Mouse (Mus musculus) midbrain, embryonic 16.5 days (tissue): ENCODE measurements around the gene Arf3. TPM values are rescaled to one million over a fixed set of nuclear protein-coding genes. Genes with fewer than 3 reads are reported as not detected.
"Not testable (repeated sequence)": the region's sequence is repeated elsewhere in the genome, so short reads cannot be mapped to it uniquely, and the experiment has no call there.

ENCODE experiments used
- ATAC-seq: fragments of 200-750 bp; cut with Nextera tagmentation; 2 replicates; pipeline ENCODE4 v1.8.0; 2017; ENCODE audit warnings: moderate TSS enrichment
- H3K27ac ChIP-seq: fragments of 300-500 bp; sonication (generic); 2 replicates; pipeline ENCODE4 v1.5.1; 2014; ENCODE audit warnings: mild to moderate bottlenecking, low read length, mixed read lengths
- H3K27me3 ChIP-seq: fragments of 300-500 bp; sonication (generic); 2 replicates; pipeline ENCODE4 v1.6.1; 2014; ENCODE audit warnings: low read depth, low read length, mixed read lengths; ENCODE audit not compliant: control insufficient read depth, insufficient read depth
- H3K36me3 ChIP-seq: fragments of 300-500 bp; sonication (generic); 2 replicates; pipeline ENCODE4 v1.6.1; 2014; ENCODE audit warnings: mild to moderate bottlenecking, low read length, moderate library complexity, mixed read lengths; ENCODE audit not compliant: control insufficient read depth, insufficient read depth
- H3K4me1 ChIP-seq: fragments of 300-500 bp; sonication (generic); 2 replicates; pipeline ENCODE4 v1.6.1; 2014; ENCODE audit warnings: mild to moderate bottlenecking, low read length, mixed read lengths; ENCODE audit not compliant: control insufficient read depth, insufficient read depth
- H3K4me2 ChIP-seq: fragments of 300-500 bp; sonication (generic); 2 replicates; pipeline ENCODE4 v1.6.1; 2014; ENCODE audit warnings: mild to moderate bottlenecking, low read length, mixed read lengths
- H3K4me3 ChIP-seq: fragments of 300-500 bp; sonication (generic); 2 replicates; pipeline ENCODE4 v1.5.1; 2014; ENCODE audit warnings: low read depth, mild to moderate bottlenecking, low read length, moderate library complexity, mixed read lengths
- H3K9ac ChIP-seq: fragments of 300-500 bp; sonication (generic); 2 replicates; pipeline ENCODE4 v1.6.1; 2014; ENCODE audit warnings: low read depth, low read length, mixed read lengths
- H3K9me3 ChIP-seq: fragments of 300-500 bp; sonication (generic); replicated peaks from 2 replicates; pipeline ENCODE4 v1.6.1; 2014; ENCODE audit warnings: mild to moderate bottlenecking, low read length, mixed read lengths; ENCODE audit not compliant: control insufficient read depth, poor library complexity, severe bottlenecking
- WGBS: fragments of 180-500 bp; shearing (Covaris S2); extraction: QIAGEN DNeasy Blood & Tissue Kit; methylation state at CpG from one replicate; pipeline ENCODE4 v1.1.7; 2014; 5-methylcytosine and 5-hydroxymethylcytosine counted together
- polyA plus RNA-seq: library from polyadenylated mRNA; unstranded; fragments of >200 nt; fragmentation: Nextera tagmentation; extraction: Ambion mirVana; gene quantifications from 2 replicates; pipeline ENCODE4 v1.2.1, GENCODE M21; 2015

Arf3 gene
- polyA plus RNA-seq, 1 experiment from 2014 or later, result 102 TPM

DNA sequence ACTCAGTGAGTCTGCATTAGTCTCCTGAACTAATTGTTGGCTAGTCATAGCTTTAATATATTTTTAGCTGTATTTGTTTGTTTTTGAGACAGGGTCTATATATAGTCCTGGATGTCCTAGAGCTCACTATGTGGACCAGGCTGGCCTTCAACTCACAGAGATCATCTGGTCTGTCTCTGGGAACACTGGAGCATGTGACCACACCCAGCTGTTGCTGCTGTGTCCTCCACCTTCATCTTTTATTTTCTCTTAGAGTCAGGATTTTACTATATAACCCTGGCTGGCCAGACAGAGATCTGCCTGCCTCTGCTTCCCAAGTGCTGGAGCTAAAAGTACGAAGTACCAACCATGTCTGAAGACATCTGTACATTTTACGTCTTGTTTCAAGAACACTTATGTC is 13.9 kb downstream of the Arf3 start:
- Histone ChIP-seq H3K4me2 (no peak overlapping the region), H3K9ac (no peak overlapping the region), H3K4me1 (no peaks in the 10 kb centered on the region; the same call in 1 of the 2 replicates), H3K27me3 (no peaks in the 10 kb centered on the region), H3K36me3 (no peaks in the 10 kb centered on the region), H3K27ac (no peak overlapping the region), H3K9me3 (no peaks in the 10 kb centered on the region), H3K4me3 (no peak overlapping the region)
- no peak for ATAC-seq
- WGBS, result 95% methylated on average over 2 of the region's 2 CpGs

DNA sequence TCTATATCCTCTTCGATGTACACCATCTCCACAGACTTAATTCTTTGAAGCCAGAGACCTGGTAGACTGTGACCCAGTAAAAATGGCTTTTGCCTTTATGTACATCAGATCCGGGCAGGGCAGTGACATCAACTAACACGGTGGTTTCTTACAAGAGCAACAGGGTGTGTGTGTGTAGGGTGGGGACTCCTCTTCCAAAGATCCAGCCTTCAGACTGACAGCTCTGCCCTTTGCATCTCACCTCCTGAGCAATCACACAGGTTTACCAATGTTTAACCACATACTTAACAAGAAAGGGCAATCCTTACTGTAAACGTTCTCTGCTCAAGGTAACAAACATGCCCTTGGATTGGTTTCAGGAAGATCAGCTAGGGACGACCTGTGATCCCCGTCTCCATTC is 15.7 kb downstream of the Arf3 start:
- H3K4me1 ChIP-seq, result no peaks in the 10 kb centered on the region
- no peak overlapping the region for H3K27ac ChIP-seq
- 88% methylated on average over 6 of the region's 6 CpGs for WGBS
- H3K4me2 ChIP-seq, result no peak overlapping the region
- H3K36me3 ChIP-seq, result peaks cover 2% of the 10 kb centered on the region; the same call in 1 of the 2 replicates
- H3K9ac ChIP-seq, result no peak overlapping the region
- H3K9me3 ChIP-seq, result no peaks in the 10 kb centered on the region
- H3K27me3 ChIP-seq, result no peaks in the 10 kb centered on the region
- H3K4me3 ChIP-seq, result no peak overlapping the region
- ATAC-seq, result no peak

DNA sequence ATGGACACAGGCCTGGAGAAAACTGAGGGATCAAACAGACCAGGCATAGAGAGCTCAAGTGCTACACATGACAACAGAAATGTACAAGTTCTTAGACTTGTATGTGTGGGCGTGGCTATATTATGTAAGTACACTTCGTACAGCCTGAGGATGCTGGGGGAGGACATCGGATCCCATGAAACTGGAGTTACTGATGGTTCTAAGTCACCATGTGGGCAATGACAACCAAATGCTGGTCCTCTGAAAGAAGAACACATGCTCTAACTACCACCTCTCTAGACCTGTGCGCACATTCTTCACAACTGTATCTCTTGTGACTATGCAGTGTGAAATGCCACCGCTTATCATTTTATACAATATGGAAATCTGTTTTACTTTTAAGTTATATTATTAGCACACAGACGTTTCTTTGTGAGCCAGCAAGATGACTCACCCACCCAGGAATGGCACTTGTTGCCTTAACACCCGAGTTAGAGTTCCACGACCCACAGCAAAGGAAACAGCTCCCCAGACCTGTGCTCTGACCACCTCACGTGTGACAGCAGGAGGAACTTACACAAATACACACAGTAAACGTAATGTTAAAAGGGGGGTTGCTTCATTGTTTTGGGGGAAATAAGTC is 16.6 kb downstream of the Arf3 start:
- 89% methylated on average over 10 of the region's 10 CpGs for whole genome bisulfite sequencing
- no peak for ATAC-seq
- Histone ChIP-seq H3K4me2 (no peak overlapping the region), H3K9me3 (no peaks in the 10 kb centered on the region), H3K27me3 (no peaks in the 10 kb centered on the region), H3K4me1 (no peaks in the 10 kb centered on the region), H3K4me3 (no peak overlapping the region), H3K27ac (no peak overlapping the region), H3K9ac (no peak overlapping the region), H3K36me3 (peaks cover 3% of the 10 kb centered on the region; the same call in 1 of the 2 replicates)

- not testable (repeated sequence) for H3K9ac ChIP-seq, H3K4me2 ChIP-seq, ATAC-seq, H3K27me3 ChIP-seq, H3K4me3 ChIP-seq, H3K4me1 ChIP-seq, H3K27ac ChIP-seq, H3K9me3 ChIP-seq
- WGBS, result 96% methylated on average over 3 of the region's 3 CpGs
- H3K36me3 ChIP-seq, result peaks cover 24% of the 10 kb centered on the region
Observed at GRCm38 (mm10) chr15:98743863-98744262, 19.2 kb downstream of the Arf3 start.

DNA sequence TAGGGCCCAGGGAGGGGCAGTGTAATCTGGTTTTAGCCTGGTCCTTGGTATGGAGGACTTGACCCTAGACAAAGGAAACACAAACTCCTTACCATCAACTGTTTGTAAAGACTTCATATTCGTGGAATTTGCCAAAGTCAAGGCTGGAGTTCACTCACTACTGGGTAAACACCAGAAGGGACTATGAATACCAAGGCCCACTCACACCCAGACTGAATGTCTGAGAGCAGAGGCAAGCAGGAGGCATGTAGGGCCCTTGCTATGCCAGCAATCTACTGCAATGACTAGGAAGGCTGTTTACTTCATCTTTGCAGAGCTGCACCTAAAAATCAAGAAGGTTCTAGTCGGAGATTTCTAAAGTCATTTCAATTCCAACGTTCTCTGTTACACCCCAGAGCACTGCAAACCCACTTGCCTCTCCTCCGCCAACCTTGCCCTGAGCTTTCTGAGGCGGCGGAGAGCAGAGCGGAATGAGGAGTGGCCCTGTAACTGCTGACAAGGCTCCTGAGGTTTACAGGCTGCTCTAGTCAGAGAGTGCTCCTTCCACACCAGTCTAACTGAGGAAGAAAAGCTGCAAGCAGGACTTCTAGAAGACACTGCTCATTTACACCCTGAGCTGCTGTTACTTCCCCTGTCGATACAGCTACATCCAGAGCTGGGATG is 20.1 kb downstream of the Arf3 start:
- no peak overlapping the region for H3K9ac ChIP-seq
- H3K4me1 ChIP-seq, result no peaks in the 10 kb centered on the region
- H3K27me3 ChIP-seq, result no peaks in the 10 kb centered on the region
- no peaks in the 10 kb centered on the region for H3K9me3 ChIP-seq
- no peak overlapping the region for H3K4me2 ChIP-seq
- 90% methylated on average over 8 of the region's 8 CpGs for WGBS
- no peak for ATAC-seq
- H3K27ac ChIP-seq, result no peak overlapping the region
- H3K4me3 ChIP-seq, result no peak overlapping the region
- peaks cover 27% of the 10 kb centered on the region for H3K36me3 ChIP-seq

DNA sequence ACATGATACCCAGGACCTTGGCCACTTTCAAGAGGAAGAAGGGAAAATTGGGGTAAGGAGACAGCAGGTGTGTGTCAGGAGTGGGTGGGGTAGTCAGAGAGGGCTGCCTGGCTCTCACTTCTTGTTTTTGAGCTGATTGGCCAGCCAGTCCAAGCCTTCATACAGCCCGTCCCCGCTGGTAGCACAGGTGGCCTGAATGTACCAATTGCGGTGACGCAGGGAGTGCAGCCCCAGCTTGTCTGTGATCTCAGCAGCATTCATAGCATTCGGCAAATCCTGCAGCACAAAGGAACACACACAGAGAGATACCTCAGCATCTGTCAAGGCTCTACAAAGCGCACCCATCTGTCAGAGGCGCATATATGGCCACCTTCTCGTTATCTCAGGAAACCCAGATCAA is 22.8 kb downstream of the Arf3 start:
- no peak for ATAC-seq
- H3K9me3 ChIP-seq, result no peaks in the 10 kb centered on the region
- H3K4me2 ChIP-seq, result no peak overlapping the region
- no peaks in the 10 kb centered on the region for H3K27me3 ChIP-seq
- 75% methylated on average over 8 of the region's 8 CpGs for WGBS
- H3K36me3 ChIP-seq, result peaks cover 39% of the 10 kb centered on the region
- H3K9ac ChIP-seq, result no peak overlapping the region
- no peaks in the 10 kb centered on the region for H3K4me1 ChIP-seq
- no peak overlapping the region for H3K27ac ChIP-seq
- H3K4me3 ChIP-seq, result no peak overlapping the region

DNA sequence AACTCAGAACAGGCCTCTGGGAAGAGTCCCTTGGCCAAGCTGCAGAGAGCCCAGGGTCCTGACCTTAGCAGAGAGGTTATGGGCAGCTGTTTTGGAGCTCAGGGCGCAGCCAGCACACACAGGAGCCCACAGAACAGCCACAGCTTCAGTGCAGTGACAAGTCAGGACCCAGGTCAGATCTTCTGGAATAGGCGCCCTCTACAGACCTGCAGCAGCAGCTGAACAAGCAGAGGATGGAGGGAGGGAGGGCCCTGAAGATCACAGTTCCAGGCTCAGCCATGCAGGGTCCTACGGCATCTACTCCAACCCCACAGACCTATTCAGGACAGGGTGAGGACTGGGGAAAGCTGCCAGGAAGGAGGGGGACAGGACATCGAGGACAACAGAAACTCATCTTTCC is 24.2 kb downstream of the Arf3 start:
- ATAC-seq, result no peak
- WGBS, result 62% methylated on average over 4 of the region's 4 CpGs
- H3K36me3 ChIP-seq, result peaks cover 39% of the 10 kb centered on the region

DNA sequence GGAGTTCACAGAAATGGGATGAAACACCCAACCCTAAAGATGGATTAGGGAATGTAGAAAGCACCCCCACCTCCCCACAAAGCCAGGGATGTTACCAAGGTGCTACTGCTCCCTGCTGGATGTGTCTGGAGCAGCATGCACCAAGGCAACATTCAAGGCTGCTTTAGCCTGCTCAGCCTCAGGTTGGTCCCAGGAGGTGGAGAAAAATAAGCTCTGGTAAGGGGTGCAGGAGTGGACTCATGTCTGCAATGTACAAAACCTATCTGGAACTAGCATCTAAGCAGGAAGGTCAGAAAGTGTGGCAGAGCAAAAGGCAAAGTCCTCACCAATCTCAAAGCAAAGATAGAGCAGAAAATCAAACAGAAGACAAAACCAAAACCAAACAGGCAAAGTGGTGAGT is 25.1 kb downstream of the Arf3 start:
- Histone ChIP-seq H3K9me3 (no peaks in the 10 kb centered on the region), H3K4me2 (no peak overlapping the region), H3K27me3 (no peaks in the 10 kb centered on the region), H3K4me3 (no peak overlapping the region), H3K36me3 (peaks cover 39% of the 10 kb centered on the region), H3K4me1 (no peaks in the 10 kb centered on the region), H3K9ac (no peak overlapping the region), H3K27ac (no peak overlapping the region)
- no peak for ATAC-seq

More for the DNA sequence above, 24.2 kb downstream of the Arf3 start:
- Histone ChIP-seq H3K9me3 (no peaks in the 10 kb centered on the region), H3K4me1 (no peaks in the 10 kb centered on the region), H3K4me3 (no peak overlapping the region), H3K27ac (no peak overlapping the region), H3K9ac (no peak overlapping the region), H3K27me3 (no peaks in the 10 kb centered on the region), H3K4me2 (no peak overlapping the region)

- H3K4me1 ChIP-seq, result no peaks in the 10 kb centered on the region
- WGBS, result 93% methylated on average over 10 of the region's 10 CpGs
- H3K27me3 ChIP-seq, result no peaks in the 10 kb centered on the region
- H3K36me3 ChIP-seq, result peaks cover 36% of the 10 kb centered on the region
- H3K9ac ChIP-seq, result no peak overlapping the region
- no peak overlapping the region for H3K27ac ChIP-seq
- H3K4me2 ChIP-seq, result no peak overlapping the region
- no peak overlapping the region for H3K4me3 ChIP-seq
- ATAC-seq, result no peak
- no peaks in the 10 kb centered on the region for H3K9me3 ChIP-seq
Observed at GRCm38 (mm10) chr15:98736521-98736920, 26.5 kb downstream of the Arf3 start.
